Mouse (Mus musculus): ENCODE data around the gene Cyp2d22. TPM values are rescaled to one million over a fixed set of nuclear protein-coding genes. Genes with fewer than 3 reads are reported as not detected.
"Not testable (repeated sequence)": the region's sequence is repeated elsewhere in the genome, so short reads cannot be mapped to it uniquely, and the experiment has no call there.

Cyp2d22 gene
- polyA plus RNA-seq, 1 experiment, result 29.8 TPM

DNA sequence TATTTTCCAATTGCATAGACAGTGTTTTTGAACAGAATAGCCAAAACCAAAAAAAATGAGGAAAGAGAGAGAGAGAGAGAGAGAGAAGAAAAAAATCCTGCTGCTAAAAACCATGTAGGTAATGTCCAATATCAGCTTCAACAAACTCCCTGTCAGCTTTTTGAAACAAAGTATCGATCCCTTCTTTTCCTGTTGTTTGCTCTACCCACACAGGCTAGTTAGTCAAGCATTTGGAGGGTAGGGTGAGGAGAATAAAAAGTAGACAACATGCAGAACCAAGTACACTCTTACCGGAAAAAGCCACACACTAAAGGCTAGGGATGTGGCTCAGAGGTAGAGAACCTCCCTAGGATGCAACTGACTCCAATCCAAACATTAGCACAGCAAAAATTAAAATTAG lies 5.7 kb upstream of the Cyp2d22 start:
- H3K27ac ChIP-seq (replicated peaks; ENCODE audit: low read depth, low read length), result no peak overlapping the region
- H3K4me1 ChIP-seq (ENCODE audit: control insufficient read depth, insufficient read depth, insufficient read length, low read length), result no peaks in the 10 kb centered on the region
- no peak overlapping the region for H3K4me3 ChIP-seq (ENCODE audit: insufficient read depth, low read depth, low read length)

- Histone ChIP-seq H3K4me3 (ENCODE audit: insufficient read depth, low read depth, low read length) (no peak overlapping the region), H3K27ac (replicated peaks; ENCODE audit: low read depth, low read length) (no peak overlapping the region), H3K4me1 (ENCODE audit: control insufficient read depth, insufficient read depth, insufficient read length, low read length) (peaks cover 10% of the 10 kb centered on the region)
Measured at GRCm38 (mm10) chr15:82382441-82382840, 2.4 kb upstream of the Cyp2d22 start.

GRCm38 (mm10) chr15:82380714-82381062 lies 628 bp upstream of the Cyp2d22 start:
- Histone ChIP-seq H3K4me3 (ENCODE audit: insufficient read depth, low read depth, low read length) (peak overlapping the region; percentile 87), H3K27ac (replicated peaks; ENCODE audit: low read depth, low read length) (peak overlapping the region; percentile 97), H3K4me1 (ENCODE audit: control insufficient read depth, insufficient read depth, insufficient read length, low read length) (peaks cover 19% of the 10 kb centered on the region)

GRCm38 (mm10) chr15:82379511-82379870 lies 569 bp downstream of the Cyp2d22 start:
- peak overlapping the region; percentile 87 for H3K4me3 ChIP-seq (ENCODE audit: insufficient read depth, low read depth, low read length)
- peak overlapping the region; percentile 99 for H3K27ac ChIP-seq (replicated peaks; ENCODE audit: low read depth, low read length)
- peaks cover 22% of the 10 kb centered on the region for H3K4me1 ChIP-seq (ENCODE audit: control insufficient read depth, insufficient read depth, insufficient read length, low read length)

DNA sequence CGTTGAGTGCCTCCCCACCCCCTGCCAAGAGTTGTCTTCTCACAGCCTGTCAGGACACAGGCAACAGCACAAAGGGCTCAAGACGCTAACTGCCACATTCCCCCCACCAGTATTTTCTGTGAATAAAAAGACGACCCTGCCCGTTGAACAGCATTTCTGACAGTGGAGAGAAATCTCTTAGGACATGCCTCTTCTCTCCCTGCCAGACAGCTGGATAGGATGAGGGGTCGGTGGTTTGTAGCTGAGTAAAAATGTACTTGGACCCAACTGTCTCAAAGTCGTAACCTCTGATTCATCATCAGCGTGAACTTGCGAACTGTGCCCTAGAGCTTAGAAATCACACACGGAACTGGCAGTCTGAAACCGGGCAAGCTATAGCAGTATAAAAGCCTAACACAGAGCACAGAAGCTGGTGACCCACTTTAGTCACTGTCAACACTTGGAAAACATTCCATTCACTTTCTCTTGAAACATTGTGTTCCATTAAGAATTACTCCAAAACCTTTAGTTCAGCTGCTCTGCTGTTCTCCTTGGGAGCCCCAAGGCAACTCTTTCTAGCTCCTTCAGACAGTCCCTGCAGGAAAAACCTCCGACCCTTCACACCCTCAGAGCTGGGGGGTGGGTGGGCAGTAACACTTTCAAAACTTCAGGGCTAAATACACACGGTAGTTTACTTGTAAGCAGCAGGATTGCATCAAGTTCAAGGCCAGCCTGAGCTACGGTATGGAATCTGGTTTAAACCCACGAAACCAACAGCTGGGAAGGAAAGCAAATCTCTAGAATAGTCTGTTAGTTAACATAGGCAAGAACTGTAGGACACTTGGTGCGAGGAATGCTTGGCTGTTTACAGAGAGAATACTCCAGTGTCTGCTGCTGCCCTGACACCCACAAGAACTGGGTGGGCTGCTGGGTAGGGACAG lies 1.5 kb downstream of the Cyp2d22 start:
- Histone ChIP-seq H3K27ac (replicated peaks; ENCODE audit: low read depth, low read length) (peak overlapping the region; percentile 99), H3K4me1 (ENCODE audit: control insufficient read depth, insufficient read depth, insufficient read length, low read length) (peaks cover 22% of the 10 kb centered on the region), H3K4me3 (ENCODE audit: insufficient read depth, low read depth, low read length) (peak overlapping the region; percentile 87)

GRCm38 (mm10) chr15:82377701-82378100 lies 2.4 kb downstream of the Cyp2d22 start:
- H3K4me1 ChIP-seq (ENCODE audit: control insufficient read depth, insufficient read depth, insufficient read length, low read length), result peaks cover 22% of the 10 kb centered on the region
- H3K27ac ChIP-seq (replicated peaks; ENCODE audit: low read depth, low read length), result peak overlapping the region; percentile 99
- peak overlapping the region; percentile 87 for H3K4me3 ChIP-seq (ENCODE audit: insufficient read depth, low read depth, low read length)

DNA sequence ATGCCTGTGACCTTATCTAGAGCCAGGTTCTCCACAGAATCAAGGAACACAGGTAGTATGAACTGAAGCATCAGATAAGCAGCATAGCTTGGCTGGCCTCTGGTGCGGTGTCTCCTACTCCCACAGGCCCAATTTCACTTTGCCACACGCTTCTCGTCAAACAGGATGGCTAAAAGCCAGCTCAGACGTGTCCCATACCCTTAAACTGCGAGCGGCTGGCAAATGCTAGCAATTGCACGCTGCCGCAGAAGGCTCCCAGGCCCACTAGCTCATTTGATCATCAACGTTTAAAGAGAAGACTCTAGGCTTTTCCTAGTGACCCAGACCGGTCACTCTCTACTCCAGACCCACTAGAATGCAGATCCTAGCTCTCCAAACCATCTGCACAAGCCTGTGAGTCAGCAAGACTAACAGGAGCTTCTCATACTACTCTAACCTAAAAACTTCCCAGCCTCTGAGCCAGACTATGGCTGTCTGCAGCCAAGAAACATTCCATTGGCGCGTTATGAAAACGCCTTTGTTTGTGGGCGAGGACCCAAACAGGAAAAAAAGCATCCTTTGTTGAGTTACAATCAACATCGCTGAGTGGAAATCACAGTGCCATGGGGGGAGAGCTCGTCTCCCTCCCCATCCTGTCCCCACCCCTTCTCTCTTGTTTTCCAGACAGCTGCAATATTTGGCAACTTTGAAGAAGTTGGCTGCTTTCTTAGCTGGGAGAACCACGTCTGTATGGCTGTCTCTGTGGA lies 3.5 kb downstream of the Cyp2d22 start:
- Histone ChIP-seq H3K4me3 (ENCODE audit: insufficient read depth, low read depth, low read length) (peak overlapping the region; percentile 9), H3K27ac (replicated peaks; ENCODE audit: low read depth, low read length) (peak overlapping the region; percentile 99)

DNA sequence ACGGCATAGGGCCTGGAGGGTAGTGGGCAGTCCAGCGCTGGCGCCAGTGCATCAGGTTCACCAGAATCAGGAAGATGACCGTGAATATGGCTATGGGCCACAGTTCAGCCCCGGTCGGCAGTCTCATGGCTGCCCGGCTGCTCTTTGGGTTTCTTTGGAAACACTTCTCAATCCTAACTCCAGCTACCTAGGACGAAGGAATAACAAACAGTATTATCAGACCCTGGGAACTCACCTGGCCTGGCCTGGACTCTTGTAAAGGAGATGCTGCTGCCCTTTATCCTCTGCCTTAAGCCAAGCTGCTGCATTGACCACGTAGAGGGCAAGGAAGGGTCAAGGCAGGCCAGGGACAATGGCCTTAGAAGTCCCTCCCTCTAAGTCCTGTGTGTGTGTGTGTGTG lies 4.2 kb downstream of the Cyp2d22 start:
- no peak overlapping the region for H3K4me3 ChIP-seq (ENCODE audit: insufficient read depth, low read depth, low read length)
- H3K27ac ChIP-seq (replicated peaks; ENCODE audit: low read depth, low read length), result peak overlapping the region; percentile 76
- H3K4me1 ChIP-seq (ENCODE audit: control insufficient read depth, insufficient read depth, insufficient read length, low read length), result peaks cover 22% of the 10 kb centered on the region

More for the DNA sequence above, 3.5 kb downstream of the Cyp2d22 start:
- peaks cover 22% of the 10 kb centered on the region for H3K4me1 ChIP-seq (ENCODE audit: control insufficient read depth, insufficient read depth, insufficient read length, low read length)

DNA sequence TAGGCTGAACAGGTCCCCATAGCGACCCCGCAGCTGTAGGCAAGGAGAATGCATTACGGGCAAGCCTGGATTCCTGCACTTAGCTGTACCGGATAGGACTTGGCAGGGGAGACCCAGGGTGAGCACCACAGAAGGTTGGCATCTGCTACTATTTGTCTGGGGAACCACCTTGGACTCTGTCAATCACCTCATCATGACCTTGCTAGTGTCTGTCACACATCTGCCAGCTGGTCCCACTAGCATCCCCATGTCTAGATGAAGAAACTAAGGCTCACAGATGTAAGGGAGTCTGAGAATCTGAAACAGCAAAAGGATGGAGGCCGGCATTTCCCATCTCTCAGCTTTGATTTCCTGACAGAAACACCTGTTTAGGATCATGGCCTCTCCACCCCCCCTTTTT lies 5.6 kb downstream of the Cyp2d22 start:
- H3K27ac ChIP-seq (replicated peaks; ENCODE audit: low read depth, low read length), result no peak overlapping the region
- H3K4me1 ChIP-seq (ENCODE audit: control insufficient read depth, insufficient read depth, insufficient read length, low read length), result peaks cover 26% of the 10 kb centered on the region

GRCm38 (mm10) chr15:82372991-82373390 lies 7.1 kb downstream of the Cyp2d22 start:
- Histone ChIP-seq H3K27ac (replicated peaks; ENCODE audit: low read depth, low read length) (no peak overlapping the region), H3K4me1 (ENCODE audit: control insufficient read depth, insufficient read depth, insufficient read length, low read length) (peaks cover 20% of the 10 kb centered on the region), H3K4me3 (ENCODE audit: insufficient read depth, low read depth, low read length) (no peak overlapping the region)

More for the DNA sequence above, 5.6 kb downstream of the Cyp2d22 start:
- H3K4me3 ChIP-seq (ENCODE audit: insufficient read depth, low read depth, low read length), result no peak overlapping the region

GRCm38 (mm10) chr15:82372446-82372845 lies 7.6 kb downstream of the Cyp2d22 start:
- peaks cover 15% of the 10 kb centered on the region for H3K4me1 ChIP-seq (ENCODE audit: control insufficient read depth, insufficient read depth, insufficient read length, low read length)
- no peak overlapping the region for H3K4me3 ChIP-seq (ENCODE audit: insufficient read depth, low read depth, low read length)
- no peak overlapping the region for H3K27ac ChIP-seq (replicated peaks; ENCODE audit: low read depth, low read length)

DNA sequence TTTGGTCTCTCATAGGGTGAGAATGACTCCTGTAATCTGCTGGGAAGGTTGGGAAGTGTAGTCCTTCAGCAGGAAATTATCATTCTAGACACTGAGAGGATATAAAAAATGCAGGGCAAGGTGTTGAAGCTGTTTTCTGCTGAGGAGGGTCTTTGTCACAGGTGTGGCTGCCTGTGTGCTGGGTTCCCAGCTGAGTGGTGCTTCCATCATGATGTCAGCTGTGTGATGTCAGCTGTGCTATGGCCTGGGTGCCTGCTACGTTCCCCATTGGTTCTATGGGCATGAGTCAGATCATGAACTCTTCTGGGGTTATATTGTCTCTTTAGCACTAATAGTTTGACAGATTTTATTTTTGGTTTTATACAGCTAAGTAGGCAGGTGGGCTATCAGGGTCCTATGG lies 11.2 kb downstream of the Cyp2d22 start:
- no peak overlapping the region for H3K27ac ChIP-seq (replicated peaks; ENCODE audit: low read depth, low read length)

DNA sequence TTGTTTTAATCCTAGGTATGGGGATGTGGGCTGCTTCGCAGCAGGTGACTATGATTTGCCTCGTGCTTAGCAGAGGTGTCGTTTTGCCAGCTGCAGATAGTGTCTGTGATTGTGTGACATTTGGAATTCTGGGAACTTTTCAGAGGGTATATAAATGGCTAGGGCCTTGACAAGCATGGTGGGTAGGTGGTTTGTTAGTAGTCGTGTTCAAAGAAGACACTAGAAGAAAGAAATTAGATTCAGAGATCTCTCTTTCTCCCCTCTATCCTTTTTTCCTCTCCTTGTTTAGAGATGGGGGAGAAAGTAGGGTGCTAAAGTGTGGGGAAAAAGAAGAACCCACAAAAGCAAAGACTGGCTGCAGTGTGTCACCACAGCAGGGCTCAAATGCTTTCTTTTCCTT lies 11.9 kb downstream of the Cyp2d22 start:
- no peak overlapping the region for H3K27ac ChIP-seq (replicated peaks; ENCODE audit: low read depth, low read length)
- no peak overlapping the region for H3K4me3 ChIP-seq (ENCODE audit: insufficient read depth, low read depth, low read length)
- peaks cover 3% of the 10 kb centered on the region for H3K4me1 ChIP-seq (ENCODE audit: control insufficient read depth, insufficient read depth, insufficient read length, low read length)

More for the DNA sequence above, 11.2 kb downstream of the Cyp2d22 start:
- peaks cover 3% of the 10 kb centered on the region for H3K4me1 ChIP-seq (ENCODE audit: control insufficient read depth, insufficient read depth, insufficient read length, low read length)
- H3K4me3 ChIP-seq (ENCODE audit: insufficient read depth, low read depth, low read length), result no peak overlapping the region

DNA sequence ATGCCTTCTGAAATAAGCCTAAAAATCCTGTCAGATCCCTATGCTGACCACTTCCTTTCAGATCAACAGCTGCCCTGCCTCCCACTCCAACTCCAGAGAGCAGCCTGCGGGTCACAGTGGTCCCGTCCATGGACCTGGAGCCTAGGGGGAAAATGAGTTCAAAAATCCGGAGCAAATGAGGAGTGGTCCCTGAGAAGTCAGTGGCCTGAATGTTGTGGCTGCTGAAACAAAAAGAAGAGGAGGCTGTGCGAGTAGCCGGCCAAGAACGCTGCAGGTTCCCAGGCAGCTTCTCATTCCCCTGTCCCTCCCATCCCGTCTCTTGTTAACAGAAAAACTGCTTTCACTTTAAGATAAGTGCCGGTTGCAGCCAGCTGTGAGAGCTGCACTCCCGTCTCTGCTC lies 15.5 kb downstream of the Cyp2d22 start:
- H3K4me3 ChIP-seq (ENCODE audit: insufficient read depth, low read depth, low read length), result peak overlapping the region; percentile 64
- H3K27ac ChIP-seq (replicated peaks; ENCODE audit: low read depth, low read length), result peak overlapping the region; percentile 88
- not testable (repeated sequence) for H3K4me1 ChIP-seq (ENCODE audit: control insufficient read depth, insufficient read depth, insufficient read length, low read length)

DNA sequence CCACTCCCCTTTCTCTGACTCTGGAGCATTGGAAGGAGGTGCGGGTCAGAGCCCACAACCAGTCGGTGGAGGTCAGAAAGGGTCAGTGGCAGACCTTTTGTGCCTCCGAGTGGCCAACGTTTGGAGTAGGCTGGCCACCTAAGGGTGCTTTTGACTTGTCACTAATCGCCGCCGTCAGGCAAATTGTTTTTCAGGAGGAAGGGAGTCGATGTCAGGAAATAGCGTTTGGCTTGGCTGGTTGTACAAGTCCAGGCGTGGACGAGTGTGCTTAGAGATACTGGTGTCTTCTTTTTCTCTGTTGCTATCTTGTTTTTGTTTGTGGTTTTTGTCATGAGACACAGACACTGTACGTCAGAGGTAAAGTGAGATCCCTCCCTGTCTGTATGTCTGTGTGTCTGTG lies 16.3 kb downstream of the Cyp2d22 start:
- not testable (repeated sequence) for H3K27ac ChIP-seq (replicated peaks; ENCODE audit: low read depth, low read length); H3K4me3 ChIP-seq (ENCODE audit: insufficient read depth, low read depth, low read length); H3K4me1 ChIP-seq (ENCODE audit: control insufficient read depth, insufficient read depth, insufficient read length, low read length)
